Mouse (Mus musculus): ENCODE measurements around the gene Scamp2.

- no peak for TF ChIP-seq CTCF (IDR thresholded peaks at IDR 0.05; ENCODE audit: insufficient read depth, low read depth, low read length)
- no peak for TF ChIP-seq POLR2A (IDR thresholded peaks at IDR 0.05; ENCODE audit: insufficient read depth, low read depth, low read length)
Measured at GRCm38 (mm10) chr9:57550126-57550862, 10.4 kb upstream of the Scamp2 start.
